Mouse (Mus musculus) olfactory bulb, adult 2 months (tissue): ENCODE data around the gene Sphk1.

Source experiments
- CTCF ChIP-seq: fragments of 200-500 bp; IDR thresholded peaks from 2 replicates; pipeline ENCODE4 v1.5.1; 2012; ENCODE audit warnings: low read depth, mild to moderate bottlenecking, low read length, moderate library complexity; ENCODE audit not compliant: insufficient read depth
- POLR2A ChIP-seq: fragments of 200-500 bp; IDR thresholded peaks from 2 replicates; pipeline ENCODE4 v1.6.1; 2012; ENCODE audit warnings: mild to moderate bottlenecking, low read depth, low read length, moderate library complexity; ENCODE audit not compliant: insufficient read depth

DNA sequence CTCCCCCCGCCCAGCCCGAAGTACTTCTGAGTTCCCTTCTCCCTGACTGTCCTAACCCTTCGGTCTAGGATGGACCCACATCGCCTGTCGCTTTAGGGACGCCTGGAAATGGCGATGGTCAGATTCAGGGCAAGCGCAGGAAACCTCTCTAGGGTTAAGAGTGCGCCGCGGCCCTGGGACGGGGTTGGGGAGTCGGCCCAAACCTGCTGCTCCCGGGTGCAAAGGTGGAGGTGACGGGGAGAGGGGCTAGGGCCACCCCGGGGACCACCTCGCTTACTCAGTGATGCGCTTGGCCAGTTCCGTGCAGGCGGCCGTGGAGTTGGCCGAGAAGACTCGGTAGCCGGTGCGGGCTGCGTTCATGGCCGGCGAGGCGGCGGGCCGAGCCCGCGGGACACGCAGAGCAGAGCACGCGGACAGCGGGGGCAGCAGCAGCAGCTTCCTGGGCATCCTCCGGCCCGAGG, 40.9 kb upstream of the Sphk1 start:
- TF ChIP-seq CTCF (no peak), POLR2A (no peak)
